Mouse (Mus musculus) midbrain, embryonic 14.5 days (tissue): ENCODE results near the gene Hunk. TPM values are rescaled to one million over a fixed set of nuclear protein-coding genes. Genes with fewer than 3 reads are reported as not detected.

Experiments
- ATAC-seq: fragments of 200-750 bp; cut with Nextera tagmentation; 2 replicates; pipeline ENCODE4 v1.8.0; 2017; ENCODE audit warnings: moderate number of reproducible peaks, moderate library complexity; ENCODE audit not compliant: low FRiP score, low TSS enrichment
- DNase-seq: peaks from one replicate; pipeline ENCODE4 v3.0.0-alpha.2; 2015
- H3K27ac ChIP-seq: fragments of 300-500 bp; sonication (generic); replicated peaks from 2 replicates; pipeline ENCODE4 v1.5.1; 2014; ENCODE audit warnings: mild to moderate bottlenecking, low read depth, low read length, moderate library complexity
- H3K27me3 ChIP-seq: fragments of 300-500 bp; sonication (generic); 2 replicates; pipeline ENCODE4 v1.6.1; 2014; ENCODE audit warnings: low read length, control low read depth, mixed read lengths; ENCODE audit not compliant: control insufficient read depth, insufficient read depth
- H3K36me3 ChIP-seq: fragments of 300-500 bp; sonication (generic); 2 replicates; pipeline ENCODE4 v1.6.1; 2014; ENCODE audit warnings: low read length, control low read depth; ENCODE audit not compliant: control insufficient read depth, insufficient read depth
- H3K4me1 ChIP-seq: fragments of 300-500 bp; sonication (generic); 2 replicates; pipeline ENCODE4 v1.6.1; 2014; ENCODE audit warnings: mild to moderate bottlenecking, antibody characterized with exemption, low read length, control low read depth; ENCODE audit not compliant: control insufficient read depth, insufficient read depth
- H3K4me2 ChIP-seq: fragments of 300-500 bp; sonication (generic); 2 replicates; pipeline ENCODE4 v1.6.1; 2014; ENCODE audit warnings: mild to moderate bottlenecking, low read length, moderate library complexity
- H3K4me3 ChIP-seq: fragments of 300-500 bp; sonication (generic); replicated peaks from 2 replicates; pipeline ENCODE4 v1.5.1; 2014; ENCODE audit warnings: low read depth, low read length
- H3K9ac ChIP-seq: fragments of 300-500 bp; sonication (generic); replicated peaks from 2 replicates; pipeline ENCODE4 v1.6.1; 2014; ENCODE audit warnings: mild to moderate bottlenecking, low read length, moderate library complexity
- H3K9me3 ChIP-seq: fragments of 300-500 bp; sonication (generic); 2 replicates; pipeline ENCODE4 v1.6.1; 2016; ENCODE audit warnings: low read length, control low read depth, mixed read lengths; ENCODE audit not compliant: control insufficient read depth
- WGBS: fragments of 180-500 bp; shearing (Covaris S2); extraction: QIAGEN DNeasy Blood & Tissue Kit; methylation state at CpG from one replicate; pipeline ENCODE4 v1.1.7; 2014; 5-methylcytosine and 5-hydroxymethylcytosine counted together
- polyA plus RNA-seq: library from polyadenylated mRNA; unstranded; fragments of >200 nt; fragmentation: Nextera tagmentation; extraction: Ambion mirVana; gene quantifications from 2 replicates; pipeline ENCODE4 v1.2.1, GENCODE M21; 2014

The Hunk gene
- polyA plus RNA-seq: 8.1 and 8.7 TPM in 2 replicates

DNA sequence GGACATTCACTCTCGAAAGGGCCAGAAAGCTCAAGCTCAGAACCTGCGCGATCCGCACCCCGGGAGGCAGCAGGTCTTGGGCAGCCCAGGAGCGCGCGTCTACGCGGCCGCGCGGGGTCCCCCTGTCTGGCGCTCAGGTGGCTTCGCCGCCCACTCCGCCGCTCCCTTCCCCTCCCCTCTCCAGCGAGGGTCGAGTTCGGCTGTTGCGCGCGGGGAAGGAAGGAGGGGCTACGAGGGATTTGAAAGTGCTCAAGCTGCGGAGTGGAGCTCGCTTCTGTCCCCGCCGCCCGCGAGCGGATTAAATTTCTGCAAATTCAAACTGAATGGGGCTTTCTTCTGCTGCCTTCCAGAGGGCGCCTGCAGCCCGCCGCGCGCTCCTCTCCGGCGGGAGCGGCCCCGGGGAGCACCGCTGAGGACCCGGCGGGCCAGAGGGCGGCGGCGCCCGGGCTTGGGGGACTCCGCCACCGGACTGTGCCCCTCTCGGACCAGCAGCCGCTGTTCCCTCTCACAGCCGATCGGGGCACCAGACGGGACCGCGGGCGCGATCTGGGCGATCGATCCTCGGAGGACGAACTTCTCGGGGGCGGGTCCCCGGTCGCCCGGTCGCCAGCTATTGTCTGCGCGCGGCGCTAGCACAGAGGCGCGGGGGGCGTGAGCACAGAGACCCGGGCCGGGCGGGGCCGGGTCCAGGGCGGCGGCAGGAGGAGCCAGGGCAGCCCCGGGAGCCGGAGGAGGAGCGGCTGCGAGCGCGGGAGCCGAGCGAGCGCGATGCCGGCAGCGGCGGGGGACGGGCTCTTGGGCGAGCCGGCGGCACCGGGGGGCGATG lies at the start of gene Hunk:
Gene Hunk, plus strand, starts transcription at position 326 of the 826 bp plus-strand sequence.
- H3K9me3 ChIP-seq: no peaks in the 10 kb centered on the region
- peak within 1 kb of the TSS; percentile 92 for H3K27ac ChIP-seq
- peaks cover 24% of the 10 kb centered on the region for H3K4me1 ChIP-seq
- peaks cover 7% of the 10 kb centered on the region; the same call in 1 of the 2 replicates for H3K27me3 ChIP-seq
- DNase-seq: peak; percentile 89
- peak within 1 kb of the TSS; percentile 80 for H3K4me2 ChIP-seq
- 0 out of 2 replicates have a peak, but pooled peaks cover under 1% of the 10 kb centered on the region for H3K36me3 ChIP-seq
- WGBS: under 1% methylated on average over 98 of the region's 101 CpGs
- H3K9ac ChIP-seq: peak within 1 kb of the TSS; percentile 89
- peak within 1 kb of the TSS; percentile 78 for H3K4me3 ChIP-seq
- ATAC-seq: peak; percentile 80

- 88% methylated on average over 6 of the region's 6 CpGs for WGBS
- H3K27ac ChIP-seq: no peak overlapping the region
- ATAC-seq: no peak
These were observed 46.8 kb upstream of the Hunk start for GRCm38 (mm10) chr16:90339026-90339425.

GRCm38 (mm10) chr16:90341086-90341485 lies 44.7 kb upstream of the Hunk start:
- 79% methylated on average over 5 of the region's 5 CpGs for WGBS

More at GRCm38 (mm10) chr16:90339026-90339425, 46.8 kb upstream of the Hunk start:
- DNase-seq: no peak
- Histone ChIP-seq H3K4me1 (no peaks in the 10 kb centered on the region), H3K27me3 (no peaks in the 10 kb centered on the region), H3K36me3 (no peaks in the 10 kb centered on the region), H3K4me2 (no peak overlapping the region), H3K9ac (no peak overlapping the region), H3K4me3 (no peak overlapping the region), H3K9me3 (no peaks in the 10 kb centered on the region)

DNA sequence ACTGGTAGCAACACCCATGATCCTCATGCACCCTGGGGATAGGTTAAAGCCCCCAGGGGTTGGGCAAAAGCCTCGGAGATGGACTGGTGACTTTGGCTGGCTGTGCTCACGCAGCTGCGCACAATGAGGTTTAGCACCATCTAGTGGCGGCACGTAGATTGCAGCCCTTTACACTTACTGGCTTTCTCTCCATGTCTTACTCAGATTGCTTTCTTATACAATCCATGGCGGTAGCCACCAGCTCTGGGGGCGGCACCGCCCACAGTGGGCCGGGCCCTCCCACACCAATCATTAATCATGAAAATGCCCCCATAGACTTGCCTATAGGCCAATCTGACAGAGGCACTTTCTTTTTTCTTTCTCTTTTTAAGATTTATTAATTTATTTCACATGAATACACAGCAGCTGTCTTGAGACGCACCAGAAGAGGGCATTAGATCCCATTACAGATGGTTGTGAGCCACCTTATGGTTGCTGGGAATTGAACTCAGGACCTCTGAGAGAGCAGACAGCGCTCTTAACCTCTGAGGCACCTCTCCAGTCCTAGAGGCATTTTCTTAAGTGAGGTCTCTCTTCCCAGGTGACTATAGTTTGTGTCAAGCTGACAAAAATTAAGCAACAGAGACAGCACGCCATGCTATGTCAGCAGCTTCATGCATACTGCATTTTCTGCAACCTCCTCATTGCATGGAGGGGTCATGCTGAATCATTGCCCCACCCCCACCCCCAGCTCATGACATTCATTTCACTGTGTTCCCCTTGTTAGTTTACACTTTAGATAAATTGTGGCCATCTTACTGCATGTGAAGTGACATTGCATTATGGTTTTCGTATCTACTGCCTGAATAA lies 35.9 kb upstream of the Hunk start:
- H3K4me2 ChIP-seq: no peak overlapping the region; the same call in 1 of the 2 replicates
- 28% methylated on average over 12 of the region's 13 CpGs for WGBS
- no peak overlapping the region for H3K27ac ChIP-seq

More at GRCm38 (mm10) chr16:90341086-90341485, 44.7 kb upstream of the Hunk start:
- no peaks in the 10 kb centered on the region for H3K9me3 ChIP-seq
- H3K27ac ChIP-seq: no peak overlapping the region
- no peak overlapping the region for H3K4me2 ChIP-seq
- ATAC-seq (no peak), DNase-seq (no peak)
- H3K36me3 ChIP-seq: no peaks in the 10 kb centered on the region
- no peaks in the 10 kb centered on the region for H3K4me1 ChIP-seq
- no peaks in the 10 kb centered on the region for H3K27me3 ChIP-seq
- no peak overlapping the region for H3K4me3 ChIP-seq
- H3K9ac ChIP-seq: no peak overlapping the region

DNA sequence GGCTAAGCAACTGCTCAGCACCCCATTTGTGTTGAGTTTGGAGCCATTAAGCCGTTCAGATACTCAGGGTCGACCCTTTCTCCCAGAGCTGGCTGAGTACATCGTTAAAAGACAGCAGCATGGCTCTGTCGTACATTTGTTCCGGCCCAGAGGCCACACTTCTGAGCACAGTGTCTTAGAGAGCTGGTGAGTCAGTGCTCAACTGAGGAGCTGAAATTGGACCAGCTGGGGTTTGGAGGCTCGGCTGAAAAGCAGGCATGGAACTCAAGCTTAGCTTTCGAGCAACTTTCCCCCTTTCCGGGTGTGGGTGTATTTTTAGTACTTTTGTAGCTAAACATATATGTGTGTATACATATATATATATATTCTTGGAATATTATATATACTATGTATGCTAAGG lies 34.1 kb upstream of the Hunk start:
- no peak overlapping the region for H3K4me3 ChIP-seq
- H3K27me3 ChIP-seq: no peaks in the 10 kb centered on the region
- ATAC-seq (no peak), DNase-seq (no peak)
- 66% methylated on average over 8 of the region's 8 CpGs for WGBS
- H3K4me1 ChIP-seq: no peaks in the 10 kb centered on the region
- no peak overlapping the region for H3K9ac ChIP-seq
- no peak overlapping the region for H3K4me2 ChIP-seq
- no peaks in the 10 kb centered on the region for H3K9me3 ChIP-seq
- H3K27ac ChIP-seq: no peak overlapping the region
- H3K36me3 ChIP-seq: no peaks in the 10 kb centered on the region

More for the DNA sequence above, 35.9 kb upstream of the Hunk start:
- no peak overlapping the region for H3K9ac ChIP-seq
- no peaks in the 10 kb centered on the region for H3K36me3 ChIP-seq
- H3K9me3 ChIP-seq: no peaks in the 10 kb centered on the region
- no peak overlapping the region for H3K4me3 ChIP-seq
- no peaks in the 10 kb centered on the region for H3K4me1 ChIP-seq
- ATAC-seq: peak; percentile 85
- H3K27me3 ChIP-seq: no peaks in the 10 kb centered on the region
- peak; percentile 84 for DNase-seq

DNA sequence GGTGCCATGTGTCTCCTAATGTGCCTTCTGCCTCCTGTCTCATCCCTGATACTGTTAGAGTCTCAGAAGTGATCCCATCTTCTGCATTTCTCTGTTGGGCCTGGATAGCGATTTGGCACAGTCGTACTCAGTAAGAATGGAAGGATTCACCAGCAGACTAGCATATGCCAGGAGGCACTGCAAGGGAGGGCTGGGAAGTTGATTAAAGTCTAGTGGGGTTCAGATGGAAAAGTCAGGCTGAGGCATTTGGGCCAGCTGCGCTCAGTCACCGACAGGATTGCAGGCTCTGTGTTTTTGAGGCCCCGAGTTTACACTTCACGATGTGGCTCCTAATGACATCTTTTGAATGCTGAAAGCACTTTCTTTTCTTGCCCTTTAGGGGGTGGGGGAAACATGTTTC lies 33.1 kb upstream of the Hunk start:
- Histone ChIP-seq H3K4me1 (no peaks in the 10 kb centered on the region), H3K27ac (no peak overlapping the region)

DNA sequence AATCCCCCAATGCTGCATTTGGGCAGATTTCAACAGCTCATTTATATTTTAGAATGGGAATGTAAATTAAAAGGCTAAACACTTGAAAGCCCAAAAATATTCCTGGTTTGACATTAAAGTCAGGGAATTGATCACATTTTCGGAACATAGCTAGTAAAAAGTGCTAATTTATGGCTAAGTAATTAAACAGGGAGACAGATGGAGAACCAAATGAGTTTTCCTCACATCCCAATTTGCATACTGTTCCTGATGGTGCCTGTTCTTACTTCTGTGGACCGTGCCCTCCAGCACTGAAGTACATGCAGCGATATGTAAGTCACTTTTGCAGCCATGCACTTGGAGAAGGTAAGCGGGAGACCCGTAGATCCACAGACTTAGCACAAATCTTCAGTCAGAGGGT lies 32.7 kb upstream of the Hunk start:
- ATAC-seq: no peak
- H3K36me3 ChIP-seq: no peaks in the 10 kb centered on the region
- no peak overlapping the region for H3K4me3 ChIP-seq
- H3K4me1 ChIP-seq: no peaks in the 10 kb centered on the region
- no peak overlapping the region for H3K9ac ChIP-seq
- H3K27ac ChIP-seq: no peak overlapping the region
- DNase-seq: no peak
- no peak overlapping the region for H3K4me2 ChIP-seq
- no peaks in the 10 kb centered on the region for H3K9me3 ChIP-seq
- no peaks in the 10 kb centered on the region for H3K27me3 ChIP-seq
- 75% methylated on average over 5 of the region's 5 CpGs for WGBS

More for the DNA sequence above, 33.1 kb upstream of the Hunk start:
- H3K9me3 ChIP-seq: no peaks in the 10 kb centered on the region
- H3K4me2 ChIP-seq: no peak overlapping the region
- no peaks in the 10 kb centered on the region for H3K27me3 ChIP-seq
- DNase-seq: no peak
- no peak overlapping the region for H3K9ac ChIP-seq
- no peak overlapping the region for H3K4me3 ChIP-seq
- 49% methylated on average over 6 of the region's 6 CpGs for WGBS
- no peak for ATAC-seq
- no peaks in the 10 kb centered on the region for H3K36me3 ChIP-seq

DNA sequence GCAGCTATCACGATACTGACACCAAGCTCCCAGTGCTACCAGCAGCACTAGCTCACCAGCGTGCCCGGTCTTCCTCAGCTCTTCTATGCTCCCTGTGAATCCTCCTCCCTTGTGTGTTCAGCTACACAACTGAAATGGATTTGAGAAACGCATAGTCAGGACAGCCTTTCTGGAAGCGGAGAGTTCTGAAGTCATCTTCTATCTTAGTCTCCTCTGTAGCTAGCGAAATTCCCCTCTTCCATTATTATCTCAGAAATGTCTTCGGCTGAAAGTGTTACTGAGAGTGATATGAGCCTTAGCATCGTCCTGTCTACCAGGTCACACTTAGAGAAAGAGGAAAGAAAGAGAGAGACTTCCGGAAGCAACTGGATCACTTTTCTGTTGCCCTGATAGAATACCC lies 26.5 kb upstream of the Hunk start:
- ATAC-seq (no peak), DNase-seq (no peak)
- no peaks in the 10 kb centered on the region for H3K4me1 ChIP-seq
- H3K27me3 ChIP-seq: no peaks in the 10 kb centered on the region
- no peak overlapping the region for H3K4me2 ChIP-seq
- no peak overlapping the region for H3K27ac ChIP-seq
- no peak overlapping the region for H3K4me3 ChIP-seq
- 87% methylated on average over 9 of the region's 9 CpGs for WGBS
- H3K9ac ChIP-seq: no peak overlapping the region
- no peaks in the 10 kb centered on the region for H3K36me3 ChIP-seq
- H3K9me3 ChIP-seq: no peaks in the 10 kb centered on the region
